Mouse (Mus musculus): ENCODE measurements around the gene Gm49396.

DNA sequence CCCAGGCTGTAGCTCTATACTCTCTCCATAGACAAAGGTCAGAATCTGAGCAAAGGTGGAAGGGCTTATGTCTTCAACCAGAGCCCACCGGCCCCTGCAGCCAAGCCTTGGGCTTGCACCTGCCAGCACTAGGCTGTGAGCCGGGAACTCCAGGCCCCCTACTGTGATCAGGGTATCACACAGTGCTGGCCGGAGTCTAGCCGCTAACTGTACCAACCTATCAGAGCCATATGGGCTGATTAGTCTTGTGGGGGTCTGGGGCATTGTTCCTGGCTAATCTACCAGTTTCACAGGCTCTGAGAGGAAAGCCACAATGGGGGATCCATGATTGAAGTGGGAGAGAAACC, 28.4 kb downstream of the Gm49396 start:
- TF ChIP-seq CTCF (IDR thresholded peaks at IDR 0.05; ENCODE audit: insufficient read depth, low read depth, low read length) (no peak), POLR2A (IDR thresholded peaks at IDR 0.05; ENCODE audit: insufficient read depth, low read depth, low read length) (no peak)

Data from olfactory bulb, adult 2 months (tissue).